Mouse (Mus musculus): ENCODE measurements around the gene Fbxl17.
A peak's percentile ranks its signal among the peaks of the same experiment; 100 is the strongest.

Fbxl17 gene

GRCm38 (mm10) chr17:63207714-63208113 is 292.1 kb downstream of the Fbxl17 start:
- no peak for DNase-seq

GRCm38 (mm10) chr17:63205316-63205715 is 294.5 kb downstream of the Fbxl17 start:
- no peak for DNase-seq

- no peak for DNase-seq
Observed at GRCm38 (mm10) chr17:63203582-63204190, 296.1 kb downstream of the Fbxl17 start.

DNA sequence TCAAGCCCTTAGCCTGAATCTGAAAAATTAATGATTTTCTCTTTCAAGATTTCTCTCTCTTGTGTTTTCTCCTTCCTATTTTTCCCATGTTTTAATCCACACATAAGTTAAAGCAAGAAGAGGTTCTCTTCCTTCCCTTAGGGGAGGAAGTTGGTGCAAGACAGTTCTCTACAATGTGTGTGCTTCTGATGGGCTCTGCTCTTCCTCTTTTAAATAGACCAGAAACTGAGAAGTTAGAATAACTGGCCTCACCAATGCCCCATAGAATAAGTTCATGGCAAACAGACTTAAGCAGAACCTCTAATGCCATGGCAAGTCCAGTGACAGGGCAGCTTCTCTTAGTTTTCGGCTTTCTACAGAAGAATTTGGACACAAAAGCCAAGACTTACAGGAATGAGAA is 301.1 kb downstream of the Fbxl17 start:
- no peak for DNase-seq

DNA sequence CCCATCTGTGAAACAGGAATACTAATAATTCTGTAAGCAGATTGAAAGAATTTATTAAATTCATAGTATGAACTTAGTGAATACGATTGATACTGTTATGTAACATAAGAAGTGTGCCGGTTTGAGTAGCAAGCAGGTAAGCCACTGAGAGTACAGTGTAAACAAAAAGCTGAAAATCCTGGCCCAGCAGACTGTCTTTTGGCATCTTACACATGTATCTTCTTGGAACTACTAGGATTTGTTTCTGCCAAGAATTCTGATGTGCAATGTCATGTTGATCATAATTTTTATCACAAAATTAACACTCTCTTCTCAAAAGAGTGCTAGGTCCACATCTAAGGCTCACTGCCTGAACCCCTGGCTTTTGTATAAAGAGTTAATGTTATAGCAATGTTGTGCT is 304.3 kb downstream of the Fbxl17 start:
- DNase-seq, result no peak

DNA sequence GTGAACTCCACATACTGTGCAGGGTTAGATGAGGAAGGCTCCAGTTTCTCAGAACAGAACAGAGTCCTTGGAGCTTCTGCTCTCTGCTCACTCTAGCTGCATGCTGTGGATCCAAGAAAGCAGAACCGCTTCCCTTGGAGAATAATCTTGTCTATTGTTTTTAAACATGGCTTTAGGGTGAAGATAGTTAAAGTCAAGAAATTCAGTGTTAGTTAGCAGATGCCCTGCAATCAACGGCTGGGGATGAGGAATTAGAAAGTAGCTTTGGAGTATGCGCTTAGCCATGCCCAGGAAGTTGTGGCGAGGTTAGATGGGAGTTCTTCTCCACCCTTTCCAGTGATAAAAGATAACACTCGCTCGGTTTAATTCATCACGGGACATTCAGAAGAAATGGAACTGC is 306.6 kb downstream of the Fbxl17 start:
- DNase-seq, result no peak

DNA sequence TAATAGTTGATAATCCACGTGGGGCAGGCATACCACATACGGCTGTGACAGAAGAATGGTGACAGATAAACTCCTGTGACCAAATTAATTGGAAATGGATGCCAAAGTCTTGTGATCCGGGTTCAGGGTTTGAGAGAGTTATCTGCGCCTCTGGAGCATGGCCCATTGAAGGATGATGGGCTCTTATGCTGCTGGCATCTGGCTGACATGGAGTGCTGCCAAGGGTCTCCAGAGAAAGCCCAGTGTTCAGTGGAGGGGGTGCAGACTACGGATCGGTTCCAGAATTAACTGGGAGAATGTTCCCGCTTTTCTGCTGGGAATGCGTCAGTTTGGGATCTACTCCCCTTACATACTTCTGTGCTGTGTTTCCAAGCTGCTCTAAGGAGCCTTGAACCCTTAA is 308.5 kb downstream of the Fbxl17 start:
- no peak for DNase-seq

- DNase-seq, result no peak
Observed at GRCm38 (mm10) chr17:63189274-63189673, 310.5 kb downstream of the Fbxl17 start.

- no peak for DNase-seq
Observed at GRCm38 (mm10) chr17:63185531-63185930, 314.3 kb downstream of the Fbxl17 start.

GRCm38 (mm10) chr17:63184844-63185504 is 314.8 kb downstream of the Fbxl17 start:
- no peak for DNase-seq

DNA sequence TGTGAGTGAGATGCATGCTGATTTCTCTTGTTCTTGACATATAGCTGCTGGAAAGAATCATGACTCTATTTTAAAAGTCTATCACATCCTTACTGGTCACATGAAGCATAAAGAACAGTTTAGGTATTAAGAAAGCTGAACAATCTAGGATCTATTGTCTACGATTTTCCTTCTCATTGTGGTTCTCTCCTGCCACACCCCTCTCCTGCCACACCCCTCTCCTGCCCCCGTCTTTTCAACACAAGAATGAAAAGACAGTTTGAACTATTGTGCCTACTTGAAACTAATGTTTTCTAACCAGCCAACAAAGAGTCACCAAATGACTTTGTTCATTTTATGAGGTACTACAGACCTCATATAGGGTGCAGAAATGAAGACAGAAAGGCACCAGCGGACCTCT is 316.4 kb downstream of the Fbxl17 start:
- no peak for DNase-seq

DNA sequence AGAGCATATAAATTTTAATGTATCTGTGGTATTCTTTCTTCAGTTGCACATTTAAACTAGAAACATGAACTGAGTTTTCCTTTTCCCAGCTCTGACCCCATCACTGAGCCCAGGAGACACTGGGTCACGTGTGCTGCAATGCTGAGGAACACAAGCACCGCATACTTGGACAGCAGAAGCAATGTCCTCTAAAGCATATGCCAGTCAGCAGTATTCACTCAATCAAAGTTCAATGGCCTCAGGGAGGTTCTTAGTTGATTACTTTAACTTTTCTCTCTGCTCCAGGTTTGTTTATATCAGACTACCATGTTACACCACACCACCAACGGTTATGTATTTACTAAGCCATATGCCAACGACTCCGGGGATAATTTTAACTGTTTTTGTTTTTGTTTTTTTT is 318.2 kb downstream of the Fbxl17 start:
- no peak for DNase-seq

DNA sequence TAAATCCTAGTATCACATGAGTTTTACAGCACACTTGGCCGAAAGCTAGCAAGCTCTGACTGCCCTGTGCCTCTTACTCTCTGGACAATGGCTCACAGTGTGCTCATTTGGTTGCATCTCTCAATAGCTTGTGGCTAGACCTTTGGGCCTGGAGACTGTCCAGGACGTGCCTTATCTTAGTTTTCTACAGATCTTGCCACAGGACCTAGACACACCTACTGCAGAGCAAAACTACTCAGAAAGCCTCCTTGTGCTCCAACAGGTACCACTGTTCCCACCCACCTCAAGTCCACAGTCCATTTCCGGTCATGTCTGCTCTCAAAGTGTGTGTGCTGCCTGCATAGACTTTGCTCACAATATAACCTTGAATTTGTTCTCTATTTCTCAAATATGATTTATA is 319.8 kb downstream of the Fbxl17 start:
- no peak for DNase-seq

DNA sequence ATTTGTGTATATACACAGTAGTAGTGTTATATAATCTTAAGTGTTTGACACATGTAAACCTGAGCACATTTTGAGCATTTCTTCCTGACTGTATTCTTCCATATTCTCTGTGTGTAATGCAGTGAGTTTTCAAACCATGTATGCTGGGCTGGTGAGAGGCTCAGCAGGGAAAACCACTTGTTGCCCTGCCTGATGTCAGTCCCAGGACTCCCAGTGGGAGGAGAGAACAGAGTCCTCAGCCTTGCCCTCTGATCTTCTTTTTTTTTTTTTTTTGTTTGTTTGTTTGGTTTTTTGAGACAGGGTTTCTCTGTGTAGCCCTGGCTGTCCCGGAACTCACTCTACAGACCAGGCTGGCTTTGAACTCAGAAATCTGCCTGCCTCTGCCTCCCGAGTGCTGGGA is 321.5 kb downstream of the Fbxl17 start:
- DNase-seq, result no peak

DNA sequence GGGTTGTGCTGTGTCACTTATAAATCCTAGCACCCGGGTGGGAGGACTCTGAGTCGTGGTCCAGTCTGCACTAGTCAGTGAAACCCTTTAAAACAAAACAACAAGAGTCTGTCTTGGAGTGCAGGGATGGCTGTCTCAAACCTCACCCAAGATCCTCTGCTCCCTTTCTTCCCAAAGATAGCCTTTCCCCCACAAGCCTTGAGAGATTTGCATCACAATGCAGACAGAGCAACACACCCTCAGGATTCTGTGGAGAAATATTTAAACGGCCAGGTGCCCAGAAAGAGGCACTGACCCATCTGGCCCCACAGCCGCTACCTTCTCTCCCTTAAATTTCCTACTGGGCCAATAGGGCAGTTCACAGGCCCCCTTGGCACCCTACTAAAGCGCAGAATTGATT is 323.4 kb downstream of the Fbxl17 start:
- no peak for DNase-seq

GRCm38 (mm10) chr17:63172697-63173096 is 327.1 kb downstream of the Fbxl17 start:
- DNase-seq, result no peak

DNA sequence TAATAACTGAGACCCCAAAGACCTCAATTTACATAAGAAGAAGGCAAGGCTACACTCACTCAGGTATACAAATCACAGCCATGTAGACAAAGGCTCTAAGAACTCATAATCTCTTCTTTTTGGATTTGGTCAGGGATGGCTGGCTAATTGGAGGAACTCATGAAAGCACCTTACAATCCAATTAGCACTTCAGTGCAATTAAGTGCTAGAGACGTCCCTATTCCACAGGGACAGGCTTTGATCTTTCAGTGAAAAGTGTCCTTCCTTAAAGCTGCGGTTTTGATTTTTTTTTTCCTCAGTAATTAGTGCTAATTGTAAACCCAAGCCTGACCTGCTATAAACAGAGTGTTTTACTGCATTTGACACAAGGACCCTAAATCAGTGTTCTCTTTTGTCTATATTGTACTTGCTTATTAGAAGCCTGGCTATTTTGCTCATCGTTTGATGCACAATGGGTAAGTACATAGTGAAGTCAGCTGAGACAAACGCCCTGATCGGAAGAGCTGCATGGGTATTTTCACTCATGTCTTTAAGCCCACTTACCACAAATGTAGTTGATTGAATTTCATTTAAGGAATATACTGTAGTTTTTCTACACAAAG is 327.8 kb downstream of the Fbxl17 start:
- DNase-seq, result no peak

GRCm38 (mm10) chr17:63171264-63171663 is 328.6 kb downstream of the Fbxl17 start:
- DNase-seq, result peak; percentile 26

DNA sequence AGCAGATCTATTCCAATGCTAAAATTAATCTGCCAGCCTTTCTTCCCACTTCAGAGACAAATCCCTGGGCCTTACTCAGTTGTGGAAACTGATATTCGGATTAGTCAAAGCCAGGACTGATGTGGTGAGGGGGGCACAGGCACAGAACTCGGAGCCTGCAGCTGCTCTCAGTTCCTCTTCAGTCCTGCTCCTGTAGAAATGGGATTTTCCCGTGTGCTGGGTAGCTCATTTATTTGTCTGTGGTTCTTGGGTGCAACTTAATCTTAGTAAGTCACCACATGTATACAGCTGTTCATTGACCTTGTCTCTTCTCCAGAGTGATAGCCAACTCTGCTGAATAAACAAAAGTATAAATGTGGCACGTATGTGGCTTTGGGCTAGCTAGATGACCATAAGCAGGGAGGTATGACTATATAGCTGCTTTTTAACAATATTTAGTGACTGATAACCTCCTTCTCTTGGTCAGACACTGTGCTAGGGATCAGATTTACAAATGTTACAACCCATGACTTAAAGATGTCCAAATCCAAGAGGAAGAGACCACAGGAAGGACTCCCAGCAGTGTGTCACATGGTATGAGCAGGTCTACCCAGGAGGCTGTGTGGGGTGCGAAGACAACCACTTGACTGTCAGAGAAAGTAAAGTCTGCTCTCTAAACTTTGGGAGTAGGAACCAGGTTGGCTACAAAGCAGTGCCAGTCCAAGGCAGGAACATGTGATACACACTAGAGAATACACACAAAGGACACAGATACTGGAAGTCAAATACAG is 331.6 kb downstream of the Fbxl17 start:
- no peak for DNase-seq

- DNase-seq, result no peak
Observed at GRCm38 (mm10) chr17:63167248-63167647, 332.6 kb downstream of the Fbxl17 start.

DNA sequence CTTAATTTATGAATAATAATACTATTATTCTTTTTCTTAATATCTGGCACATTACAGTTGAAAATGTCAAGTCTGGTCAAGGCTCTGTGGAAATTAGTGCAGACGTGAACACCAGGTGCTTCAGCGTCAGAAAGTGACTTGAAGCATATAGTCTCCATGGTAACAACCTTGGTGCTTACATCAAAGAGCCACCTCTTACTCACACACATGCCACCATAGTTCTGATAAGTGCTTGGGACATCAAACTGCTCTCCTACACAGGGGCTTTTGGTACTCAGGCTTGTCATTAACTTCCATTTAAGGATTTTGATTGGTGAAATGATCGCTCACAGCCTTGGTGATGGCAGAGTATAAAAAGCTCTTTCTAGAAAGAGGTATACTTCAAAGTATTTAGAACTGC is 333.1 kb downstream of the Fbxl17 start:
- DNase-seq, result no peak

- no peak for DNase-seq
Observed at GRCm38 (mm10) chr17:63165847-63166246, 334.0 kb downstream of the Fbxl17 start.

GRCm38 (mm10) chr17:63164289-63164688 is 335.5 kb downstream of the Fbxl17 start:
- DNase-seq, result no peak

GRCm38 (mm10) chr17:63161953-63162352 is 337.9 kb downstream of the Fbxl17 start:
- DNase-seq, result no peak

Measured in thymus, postnatal 25 days (tissue).